Mouse (Mus musculus) megakaryocyte-erythroid progenitor cell, adult 5-6 weeks (primary cell): ENCODE data around the gene Slc13a5. TPM values are rescaled to one million over a fixed set of nuclear protein-coding genes. Genes with fewer than 3 reads are reported as not detected.

ENCODE experiments used
- ATAC-seq: replicated peaks from 2 replicates; pipeline ENCODE4 v1.8.0; 2016; ENCODE audit warnings: mild to moderate bottlenecking, inconsistent platforms; ENCODE audit not compliant: severe bottlenecking, poor library complexity, low FRiP score, low TSS enrichment
- total RNA-seq, 2 experiments: library from RNA; stranded (forward) in 1 of 2; stranded (reverse) in 1 of 2; fragments of 200-1000, 215-1000 nt in 1 of 2; fragments of >200 nt in 1 of 2; fragmentation: Nextera tagmentation in 1 of 2; gene quantifications; 2 replicates each; pipeline ENCODE4 v1.2.3; 2014 to 2017

The Slc13a5 gene
- total RNA-seq, 2 experiments from 2014 or later = not detected

DNA sequence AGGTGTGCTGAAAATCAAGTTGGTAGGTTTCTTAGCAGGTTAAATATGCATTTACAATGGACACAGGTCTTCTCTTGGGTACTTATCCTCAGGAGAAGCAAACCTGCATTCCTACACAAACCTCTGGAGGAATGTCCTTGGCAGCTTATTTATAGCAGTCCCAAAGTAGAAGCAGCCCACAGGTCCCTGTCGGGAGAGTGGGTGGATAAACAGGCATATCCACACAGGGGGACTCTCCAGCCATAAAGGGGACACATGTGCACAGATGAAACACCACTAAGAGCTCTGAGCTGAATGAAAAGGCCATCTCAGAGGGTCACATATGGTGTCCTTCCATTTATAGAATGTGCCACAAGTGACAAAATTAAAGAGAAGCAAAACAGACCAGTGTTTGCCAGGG lies 4.7 kb upstream of the Slc13a5 start:
- no peak for ATAC-seq

DNA sequence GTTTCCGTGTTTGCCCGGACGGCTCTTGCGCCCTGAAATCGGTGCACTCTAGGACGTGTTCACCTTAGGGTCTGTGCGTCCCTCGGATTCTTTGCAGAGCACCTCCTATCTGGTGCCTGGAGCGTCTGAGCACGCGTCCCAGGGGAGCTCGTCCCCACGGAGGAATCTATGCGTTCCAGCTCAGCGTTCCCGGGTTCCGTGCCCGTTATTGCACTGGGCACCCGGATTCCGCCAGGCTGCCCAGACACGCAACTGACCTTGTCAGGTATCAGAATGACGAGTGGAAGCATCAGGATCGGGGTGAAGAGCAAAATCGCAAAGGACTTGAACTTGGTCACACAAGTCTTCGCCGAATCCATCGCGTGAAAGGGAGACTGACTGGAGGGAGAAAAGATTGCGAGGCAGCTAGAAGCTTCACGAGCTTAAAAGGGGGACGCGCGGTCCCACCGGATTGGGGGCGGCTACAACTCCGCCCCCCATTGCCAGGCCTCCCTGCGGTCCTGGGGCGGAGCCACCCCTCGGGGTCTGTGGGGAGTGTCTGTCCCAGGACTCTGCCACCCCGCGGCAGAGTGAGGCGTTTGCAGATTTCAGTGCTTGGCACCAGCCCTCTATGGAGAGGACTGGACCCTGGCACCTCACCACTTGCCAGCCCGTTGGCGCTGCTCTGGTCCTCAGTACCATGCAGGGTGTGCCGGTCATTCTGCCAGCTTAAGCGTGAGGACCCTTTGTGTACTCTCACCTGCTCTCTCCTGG lies 639 bp downstream of the Slc13a5 start:
- ATAC-seq = peak; percentile 88

- no peak for ATAC-seq
Measured at GRCm38 (mm10) chr11:72265483-72265882, 1.5 kb downstream of the Slc13a5 start.

DNA sequence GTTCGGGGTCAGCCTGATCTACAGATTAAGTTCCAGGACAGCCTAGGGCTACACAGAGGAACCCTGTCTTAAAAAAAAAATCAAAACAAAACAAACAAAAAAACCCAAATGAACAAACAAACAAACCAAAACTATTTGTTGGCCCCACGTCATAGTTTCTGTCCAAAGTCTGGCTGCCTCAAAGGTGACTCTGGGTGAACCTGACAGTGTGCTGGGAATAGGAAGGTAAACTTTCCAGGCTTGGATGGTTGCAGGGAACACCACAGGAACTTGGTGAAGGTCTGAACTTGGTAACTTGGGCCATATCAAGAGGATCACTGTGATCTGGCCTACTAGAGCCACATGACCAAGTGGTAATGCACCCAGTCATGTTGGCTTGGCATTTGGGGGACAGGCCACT lies 10.6 kb downstream of the Slc13a5 start:
- no peak for ATAC-seq

- ATAC-seq = no peak
Measured at GRCm38 (mm10) chr11:72255629-72256028, 11.4 kb downstream of the Slc13a5 start.

DNA sequence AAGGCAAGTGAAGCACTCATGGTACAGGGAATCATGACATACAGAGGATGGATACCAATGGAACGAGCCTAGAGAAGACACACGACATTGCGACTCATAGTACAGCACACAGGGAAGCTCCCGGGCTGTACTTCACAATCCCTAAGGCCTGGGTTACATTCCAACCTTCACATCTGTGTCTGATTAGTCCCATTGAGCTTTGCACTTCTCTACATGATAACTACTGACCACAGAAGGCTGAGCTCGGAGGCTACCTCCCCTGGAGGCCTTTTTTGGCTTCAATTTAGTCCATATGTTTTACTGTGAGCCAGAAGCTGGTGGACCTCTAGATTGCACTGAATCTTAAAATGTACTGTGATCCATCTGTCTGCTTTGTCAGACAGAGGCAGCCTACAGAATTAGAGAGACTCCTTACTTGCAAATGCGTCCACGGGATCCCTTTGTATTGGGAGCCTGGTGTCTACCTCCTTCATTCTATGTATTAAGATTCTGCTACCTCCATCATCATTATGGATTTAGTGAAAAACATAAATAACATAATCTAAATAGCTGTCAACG lies 21.7 kb downstream of the Slc13a5 start:
- ATAC-seq = no peak

DNA sequence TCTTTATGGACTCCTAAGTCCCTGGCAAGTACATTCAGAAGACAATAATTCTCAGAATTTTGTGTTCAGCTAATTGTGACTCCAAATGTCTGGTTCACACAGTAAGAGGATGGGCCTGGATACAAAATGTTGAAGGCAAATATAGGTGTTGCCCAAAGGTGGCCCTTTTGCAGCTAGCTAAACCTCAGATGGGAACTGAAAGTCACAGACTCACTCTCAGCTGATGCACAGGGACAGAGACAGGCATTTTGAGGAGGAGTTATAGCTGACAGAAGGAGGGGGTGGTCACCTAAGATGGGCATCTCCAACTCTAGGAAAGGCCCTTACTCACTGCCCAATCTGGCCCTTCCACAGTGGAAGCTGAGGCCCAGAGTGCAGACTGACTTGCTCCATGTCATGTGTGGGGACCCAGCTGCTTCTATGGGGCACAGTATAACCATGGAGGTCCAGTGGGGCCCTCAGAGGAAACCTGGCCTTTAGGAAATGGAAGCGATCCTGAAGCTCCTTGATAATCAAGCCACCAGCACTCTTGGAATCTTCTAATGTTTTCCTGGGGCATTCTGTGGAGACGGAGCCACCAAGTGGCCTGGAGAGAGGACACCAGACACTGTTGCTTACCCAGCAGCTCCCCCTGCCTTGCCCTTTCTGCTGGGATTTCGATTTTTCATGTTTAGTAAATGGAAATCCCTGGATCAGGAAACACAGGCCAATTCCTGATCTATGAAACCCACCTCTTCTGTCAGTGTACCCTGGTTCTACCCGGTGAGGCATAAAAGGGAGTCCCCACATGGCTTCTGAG lies 26.8 kb downstream of the Slc13a5 start:
- ATAC-seq = no peak

DNA sequence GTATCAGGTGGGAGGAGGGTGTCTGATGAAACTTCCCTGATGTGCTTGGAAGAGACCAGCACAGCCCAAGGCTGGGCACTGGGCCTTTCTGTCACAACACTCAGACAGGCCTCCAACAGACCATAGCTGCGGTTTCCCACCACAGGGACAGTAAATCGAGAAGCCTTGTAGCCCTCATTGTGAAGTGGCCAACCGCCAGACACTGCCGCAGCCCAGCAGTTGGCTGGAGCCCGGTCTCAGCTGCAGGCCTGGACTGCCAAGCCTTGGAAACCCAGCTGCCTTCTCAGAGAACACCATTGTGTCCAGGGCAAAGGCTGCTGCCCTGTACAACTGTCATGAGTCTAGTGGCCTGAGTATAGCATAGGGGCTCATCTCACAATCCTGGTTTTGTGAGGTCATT lies 33.0 kb downstream of the Slc13a5 start:
- ATAC-seq = no peak

GRCm38 (mm10) chr11:72232991-72233390 lies 34.0 kb downstream of the Slc13a5 start:
- ATAC-seq = no peak

DNA sequence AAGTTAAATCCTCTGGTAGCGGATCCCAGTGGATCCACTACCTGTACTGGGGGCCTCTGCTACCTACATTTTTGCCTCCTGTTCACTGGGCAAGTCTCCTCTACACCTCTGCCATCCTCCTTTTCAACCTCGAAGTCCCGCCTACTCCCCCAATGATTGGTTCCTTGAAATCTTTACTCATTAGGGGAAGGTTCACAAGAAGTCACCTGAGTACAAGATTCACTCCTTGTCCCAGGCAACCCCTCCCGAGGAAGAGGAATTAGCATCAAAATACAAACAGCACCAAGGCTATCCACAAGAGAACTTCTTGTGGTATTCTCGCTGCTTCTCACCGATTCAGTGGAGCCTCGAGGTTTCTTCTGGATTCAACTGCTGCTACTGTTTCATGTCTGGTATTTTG lies 35.0 kb downstream of the Slc13a5 start:
- ATAC-seq = no peak

DNA sequence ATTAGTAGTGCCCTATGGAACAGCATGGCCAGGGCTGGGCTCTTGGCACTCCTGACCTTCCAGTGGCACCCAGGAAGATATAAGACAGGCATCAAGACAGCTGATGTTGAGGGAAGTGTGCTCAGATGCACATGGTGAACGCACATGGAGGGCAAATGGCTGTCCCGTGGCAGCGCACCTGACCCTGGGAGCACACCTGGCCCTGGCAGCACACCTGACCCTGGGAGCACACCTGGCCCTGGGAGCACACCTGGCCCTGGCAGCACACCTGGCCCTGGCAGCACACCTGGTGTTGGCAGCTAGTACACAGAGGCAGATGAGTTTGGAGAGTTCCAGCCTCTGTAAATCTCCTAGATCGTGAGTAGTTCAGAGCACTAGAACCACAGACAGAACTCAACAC lies 38.5 kb downstream of the Slc13a5 start:
- no peak for ATAC-seq

DNA sequence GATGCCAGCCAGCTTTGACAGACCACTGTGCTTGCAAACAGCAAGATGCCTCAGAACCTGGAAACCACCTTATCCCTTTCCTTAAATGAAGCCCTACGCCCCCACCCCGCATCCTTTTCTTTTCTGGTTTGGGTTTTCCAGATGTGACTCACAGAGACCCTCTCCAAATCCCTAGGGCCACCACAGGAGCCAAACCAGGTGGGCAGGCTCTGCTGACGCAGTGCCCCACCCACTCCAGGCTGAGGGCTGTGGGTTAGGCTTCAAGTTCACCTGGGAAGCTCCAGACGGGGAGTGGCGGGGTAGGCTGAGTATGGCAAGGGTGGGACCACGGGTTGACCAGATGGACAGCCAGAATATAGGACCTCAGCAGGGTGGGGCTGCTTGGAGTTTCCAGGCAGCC lies 40.1 kb downstream of the Slc13a5 start:
- no peak for ATAC-seq

- ATAC-seq = no peak
Measured at GRCm38 (mm10) chr11:72226020-72226791, 40.8 kb downstream of the Slc13a5 start.

DNA sequence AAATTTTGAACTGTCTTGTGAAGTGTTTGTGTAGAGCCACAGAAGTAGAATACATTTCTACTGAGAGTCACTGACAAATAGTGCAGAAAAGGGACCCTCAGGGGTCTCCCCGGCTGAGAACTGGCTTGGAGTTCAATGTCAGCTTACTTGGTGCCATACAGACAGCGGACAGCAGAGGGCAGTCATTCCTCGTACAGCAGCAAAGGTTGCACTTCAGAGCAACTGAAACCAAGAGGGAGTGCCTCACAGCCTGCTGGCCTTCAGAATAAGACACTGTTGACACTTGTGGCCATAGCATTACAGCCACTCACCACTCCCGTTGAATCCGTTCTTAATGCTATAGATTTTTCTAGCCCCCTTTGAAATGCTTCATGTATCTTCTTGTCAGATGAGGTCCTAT lies 42.2 kb downstream of the Slc13a5 start:
- peak; percentile 84 for ATAC-seq

- no peak for ATAC-seq
Measured at GRCm38 (mm10) chr11:72223414-72223813, 43.6 kb downstream of the Slc13a5 start.

DNA sequence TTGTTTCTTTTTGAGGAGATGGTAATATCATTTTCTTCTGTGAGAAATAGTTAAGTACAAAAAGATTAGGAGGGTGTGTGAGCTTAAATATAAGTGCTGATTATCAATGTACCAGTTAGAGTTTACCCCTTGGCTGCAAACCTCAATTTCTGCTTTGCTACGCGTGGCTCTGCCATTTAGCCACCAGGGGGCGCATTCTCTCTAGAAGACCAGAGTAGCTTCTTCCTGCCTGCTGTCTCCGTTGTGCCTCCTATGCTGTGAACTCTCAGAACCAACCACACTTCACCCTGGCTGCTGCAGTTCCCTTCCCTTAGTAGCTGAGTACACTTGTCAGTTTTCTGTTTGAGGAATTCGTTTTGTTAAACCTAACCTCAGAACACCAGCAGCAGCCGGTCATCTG lies 45.7 kb downstream of the Slc13a5 start:
- ATAC-seq = peak; percentile 88

GRCm38 (mm10) chr11:72217116-72217515 lies 49.9 kb downstream of the Slc13a5 start:
- no peak for ATAC-seq

DNA sequence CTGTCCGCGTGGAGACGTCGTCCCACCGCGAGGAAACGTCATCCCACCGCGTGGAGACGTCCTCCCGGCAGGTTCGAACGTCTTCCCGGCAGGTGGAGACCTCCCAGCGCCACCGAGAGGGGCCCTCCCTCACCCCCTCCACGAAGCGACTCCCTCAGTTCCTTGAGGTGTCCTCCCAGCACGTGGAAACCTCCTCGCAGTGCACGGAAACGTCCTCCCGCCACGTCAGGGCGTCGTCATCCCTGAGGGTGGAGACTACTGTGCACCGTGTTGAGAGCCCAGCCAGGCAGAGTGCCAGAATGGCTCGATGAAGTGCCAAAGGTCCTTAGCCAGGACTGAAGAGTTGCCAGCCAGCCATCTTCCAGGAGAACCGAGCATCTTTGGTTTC lies 51.6 kb downstream of the Slc13a5 start, which contains the start of gene Med31:
Med31 (minus strand) TSS at position 183 of the 388 bp plus-strand sequence.
- peak; percentile 76 for ATAC-seq

GRCm38 (mm10) chr11:72214591-72215409 lies 52.2 kb downstream of the Slc13a5 start:
- peak; percentile 99 for ATAC-seq
